Mouse (Mus musculus): ENCODE measurements around the gene Tulp3.

GRCm38 (mm10) chr6:128398996-128399395 lies 43.3 kb upstream of the Tulp3 start, which contains the start of gene Nrip2:
- TF ChIP-seq GATA1 (IDR thresholded peaks at IDR 0.05; ENCODE audit: low read length): no peak
- no peak for TF ChIP-seq TAL1 (IDR thresholded peaks at IDR 0.05; ENCODE audit: low read length)
